8 mouse cellular contexts compared by ENCODE assay signal in the genomic region with DNA sequence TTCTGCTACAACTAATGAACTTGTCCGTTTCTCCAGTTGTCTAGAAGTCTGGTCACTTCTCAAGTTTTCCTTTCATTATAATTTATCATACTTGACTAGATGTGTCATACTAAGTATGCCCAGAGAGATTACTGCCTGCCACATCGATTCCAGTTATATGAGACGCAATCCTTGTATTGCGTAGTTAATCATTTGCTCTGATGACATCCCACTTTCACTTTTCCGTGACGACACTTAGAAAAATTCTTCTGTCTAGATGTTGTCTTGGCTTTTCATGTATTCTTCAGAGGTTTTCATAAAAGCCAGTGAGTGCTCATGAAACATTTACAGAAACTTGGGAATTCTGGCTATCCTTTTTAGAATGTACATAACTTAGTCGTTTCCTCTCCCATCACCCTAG. TPM values are rescaled to one million over a fixed set of nuclear protein-coding genes. Genes with fewer than 3 reads are reported as not detected.
DNase-seq lines count a peak whose midpoint lies in the region; ATAC-seq and TF ChIP-seq lines count a peak whose summit lies in the region.

No protein-coding gene starts in this region.

- H3K36me3 ChIP-seq in kidney, postnatal 0 days (ENCODE audit: insufficient read depth, low read length): 0 out of 2 replicates have a peak, but pooled peaks cover 12% of the 10 kb centered on the region
- H3K36me3 ChIP-seq in intestine, embryonic 14.5 days (ENCODE audit: control insufficient read depth, insufficient read depth, low read length): peaks cover 24% of the 10 kb centered on the region

- no peak overlapping the region for H3K27ac ChIP-seq in kidney, postnatal 0 days
- H3K27ac ChIP-seq in brown adipose tissue, adult 24 weeks (replicated peaks; ENCODE audit: low read depth, low read length): peak overlapping the region; percentile 93
- no peak overlapping the region for H3K27ac ChIP-seq in intestine, embryonic 14.5 days (ENCODE audit: low read depth)

- ATAC-seq in kidney, postnatal 0 days (replicated peaks; ENCODE audit: low FRiP score, low read depth): no peak
- no peak for ATAC-seq in intestine, embryonic 14.5 days (replicated peaks; ENCODE audit: low FRiP score, low TSS enrichment, low read depth)
- ATAC-seq in CD4-positive, CD25-positive, alpha-beta regulatory T cell, adult 4 months: no peak

- WGBS in kidney, postnatal 0 days: 49% methylated on average over 7 of the region's 7 CpGs
- 61% methylated on average over 7 of the region's 7 CpGs for WGBS in intestine, embryonic 14.5 days

- peak overlapping the region; percentile 82 for H3K4me2 ChIP-seq in kidney, postnatal 0 days (ENCODE audit: low read length)
- peak overlapping the region; percentile 88 for H3K4me2 ChIP-seq in intestine, embryonic 14.5 days (ENCODE audit: low read length)

- 0 out of 2 replicates have a peak, but pooled peaks cover 7% of the 10 kb centered on the region for H3K4me1 ChIP-seq in kidney, postnatal 0 days (replicated peaks; ENCODE audit: insufficient read depth, low read length)
- no peaks in the 10 kb centered on the region for H3K4me1 ChIP-seq in brown adipose tissue, adult 24 weeks (ENCODE audit: control insufficient read depth, insufficient read depth, insufficient read length, low read length)
- peaks cover 14% of the 10 kb centered on the region; the same call in 1 of the 2 replicates for H3K4me1 ChIP-seq in intestine, embryonic 14.5 days (replicated peaks; ENCODE audit: control insufficient read depth, insufficient read depth, low read length)

- H3K9ac ChIP-seq in kidney, postnatal 0 days (ENCODE audit: low read depth, low read length): no peak overlapping the region
- H3K9ac ChIP-seq in intestine, embryonic 14.5 days (ENCODE audit: low read length): no peak overlapping the region

- peak overlapping the region; percentile 84 for H3K4me3 ChIP-seq in kidney, postnatal 0 days (replicated peaks; ENCODE audit: low read depth, low read length)
- peak overlapping the region; percentile 77 for H3K4me3 ChIP-seq in brown adipose tissue, adult 24 weeks (ENCODE audit: insufficient read depth, low read depth, low read length)
- peak overlapping the region; percentile 95 for H3K4me3 ChIP-seq in intestine, embryonic 14.5 days (ENCODE audit: low read depth, low read length)

- H3K9me3 ChIP-seq in kidney, postnatal 0 days (replicated peaks; ENCODE audit: low read length): no peaks in the 10 kb centered on the region
- no peaks in the 10 kb centered on the region for H3K9me3 ChIP-seq in intestine, embryonic 14.5 days (ENCODE audit: control insufficient read depth, low read length)

- no peak for TF ChIP-seq CTCF in kidney, postnatal 0 days (IDR thresholded peaks at IDR 0.05; ENCODE audit: low read depth)

- no peaks in the 10 kb centered on the region for H3K27me3 ChIP-seq in kidney, postnatal 0 days (ENCODE audit: insufficient read depth, low read length)
- H3K27me3 ChIP-seq in intestine, embryonic 14.5 days (replicated peaks; ENCODE audit: control insufficient read depth, insufficient read depth, low read length): no peaks in the 10 kb centered on the region

- no peak for DNase-seq in kidney, postnatal 0 days (ENCODE audit: low spot score)
- no peak for DNase-seq in kidney, adult 8-10 months
- DNase-seq in intestine, embryonic 14.5 days (ENCODE audit: low spot score): no peak
- peak; percentile 12 for DNase-seq in naive thymus-derived CD4-positive, alpha-beta T cell, adult 2 months (ENCODE audit: low read depth)
- DNase-seq in T-cell, adult 2 months (ENCODE audit: low spot score): no peak
- DNase-seq in ovary, postnatal 10 days (ENCODE audit: low spot score): no peak

RNA-seq across cellular contexts. Expression of a gene that starts 0.6 kb away (rescaled TPM):
- polyA plus RNA-seq in kidney, postnatal 0 days (2015; fragmentation: Nextera tagmentation; extraction: Ambion mirVana): 2.1 and 2.7 TPM in 2 replicates
- 16.1 and 30.4 TPM in 2 replicates for polyA plus RNA-seq in brown adipose tissue, adult 24 weeks (2012; ENCODE audit: insufficient read depth, insufficient read length, missing spikeins)
- 0.66 and 0.85 TPM in 2 replicates for polyA plus RNA-seq in intestine, embryonic 14.5 days (2014; fragmentation: Nextera tagmentation; extraction: Ambion mirVana)
- polyA plus RNA-seq in CD4-positive, CD25-positive, alpha-beta regulatory T cell, adult 4 months (2017; shearing (Covaris generic)): not detected

RNA-seq across cellular contexts. Expression of a gene that starts 1.6 kb away (rescaled TPM):
- polyA plus RNA-seq in kidney, postnatal 0 days (2015; fragmentation: Nextera tagmentation; extraction: Ambion mirVana): 96.4 and 98.2 TPM in 2 replicates
- polyA plus RNA-seq in brown adipose tissue, adult 24 weeks (2012; ENCODE audit: insufficient read depth, insufficient read length, missing spikeins): 295 and 304 TPM in 2 replicates
- polyA plus RNA-seq in intestine, embryonic 14.5 days (2014; fragmentation: Nextera tagmentation; extraction: Ambion mirVana): 83.9 and 86.5 TPM in 2 replicates
- 10 to 100 TPM in 1 of 2 experiments, 1 to 10 TPM in 1; 6.6 to 14.5 TPM for polyA plus RNA-seq in CD4-positive, CD25-positive, alpha-beta regulatory T cell, adult 4 months (2017; shearing (Covaris generic))
